Mouse (Mus musculus) common myeloid progenitor, adult 5-6 weeks (primary cell): ENCODE data around the gene Gpatch3. TPM values are rescaled to one million over a fixed set of nuclear protein-coding genes. Genes with fewer than 3 reads are reported as not detected.

Experiments
- ATAC-seq: replicated peaks from 2 replicates; pipeline ENCODE4 v1.8.0; 2016; ENCODE audit warnings: low read depth, mild to moderate bottlenecking, moderate TSS enrichment, inconsistent platforms; ENCODE audit not compliant: poor library complexity, severe bottlenecking
- total RNA-seq: library from RNA; stranded (forward); fragments of 200-1000, 187-1606 nt; gene quantifications from 2 replicates; pipeline ENCODE4 v1.2.3, GENCODE M21; 2017

The Gpatch3 gene
- total RNA-seq, 1 experiment from 2014 or later = 18.0 TPM

GRCm38 (mm10) chr4:133583690-133584058 is 9.1 kb downstream of the Gpatch3 start:
- peak; percentile 6; the same call in 1 of the 2 replicates for ATAC-seq

GRCm38 (mm10) chr4:133584059-133584951 is 9.8 kb downstream of the Gpatch3 start, which contains the start of gene Gpn2:
Gene Gpn2 (plus strand): TSS chr4:133584362.
- peak; percentile 87 for ATAC-seq

GRCm38 (mm10) chr4:133592570-133592969 is 18.0 kb downstream of the Gpatch3 start:
- peak; percentile 85 for ATAC-seq

- no peak for ATAC-seq
Observed at GRCm38 (mm10) chr4:133595538-133595937, 21.0 kb downstream of the Gpatch3 start.

- no peak for ATAC-seq
Observed at GRCm38 (mm10) chr4:133596084-133596483, 21.5 kb downstream of the Gpatch3 start.

GRCm38 (mm10) chr4:133598616-133599015 is 24.1 kb downstream of the Gpatch3 start:
- ATAC-seq = no peak

GRCm38 (mm10) chr4:133599116-133599515 is 24.6 kb downstream of the Gpatch3 start:
- ATAC-seq = no peak

GRCm38 (mm10) chr4:133599571-133600073 is 25.1 kb downstream of the Gpatch3 start:
- peak; percentile 92 for ATAC-seq

GRCm38 (mm10) chr4:133600306-133600705 is 25.8 kb downstream of the Gpatch3 start:
- no peak for ATAC-seq

GRCm38 (mm10) chr4:133601721-133602218 is 27.2 kb downstream of the Gpatch3 start, which contains the start of gene Sfn:
Gene Sfn (minus strand): TSS chr4:133602168.
- peak; percentile 12; the same call in 1 of the 2 replicates for ATAC-seq

- ATAC-seq = no peak
Observed at GRCm38 (mm10) chr4:133603056-133603455, 28.5 kb downstream of the Gpatch3 start.

GRCm38 (mm10) chr4:133604175-133604574 is 29.6 kb downstream of the Gpatch3 start:
- ATAC-seq = no peak

- no peak for ATAC-seq
Observed at GRCm38 (mm10) chr4:133604856-133605255, 30.3 kb downstream of the Gpatch3 start.

GRCm38 (mm10) chr4:133605330-133605729 is 30.8 kb downstream of the Gpatch3 start:
- ATAC-seq = no peak

- no peak for ATAC-seq
Observed at GRCm38 (mm10) chr4:133607284-133607683, 32.7 kb downstream of the Gpatch3 start.

- peak; percentile 85 for ATAC-seq
Observed at GRCm38 (mm10) chr4:133609719-133610118, 35.2 kb downstream of the Gpatch3 start.

- no peak for ATAC-seq
Observed at GRCm38 (mm10) chr4:133611815-133612214, 37.3 kb downstream of the Gpatch3 start.

GRCm38 (mm10) chr4:133612416-133612815 is 37.9 kb downstream of the Gpatch3 start:
- ATAC-seq = no peak

GRCm38 (mm10) chr4:133613026-133613425 is 38.5 kb downstream of the Gpatch3 start:
- ATAC-seq = no peak

GRCm38 (mm10) chr4:133613867-133614266 is 39.3 kb downstream of the Gpatch3 start:
- ATAC-seq = no peak

GRCm38 (mm10) chr4:133614274-133614761 is 39.8 kb downstream of the Gpatch3 start:
- no peak for ATAC-seq
